Mouse (Mus musculus): ENCODE results near the gene D1Pas1. TPM values are rescaled to one million over a fixed set of nuclear protein-coding genes. Genes with fewer than 3 reads are reported as not detected.

D1Pas1 gene
- 0.09 and 0.11 TPM in 2 replicates for polyA plus RNA-seq (2015; fragmentation: Nextera tagmentation; extraction: Ambion mirVana)

DNA sequence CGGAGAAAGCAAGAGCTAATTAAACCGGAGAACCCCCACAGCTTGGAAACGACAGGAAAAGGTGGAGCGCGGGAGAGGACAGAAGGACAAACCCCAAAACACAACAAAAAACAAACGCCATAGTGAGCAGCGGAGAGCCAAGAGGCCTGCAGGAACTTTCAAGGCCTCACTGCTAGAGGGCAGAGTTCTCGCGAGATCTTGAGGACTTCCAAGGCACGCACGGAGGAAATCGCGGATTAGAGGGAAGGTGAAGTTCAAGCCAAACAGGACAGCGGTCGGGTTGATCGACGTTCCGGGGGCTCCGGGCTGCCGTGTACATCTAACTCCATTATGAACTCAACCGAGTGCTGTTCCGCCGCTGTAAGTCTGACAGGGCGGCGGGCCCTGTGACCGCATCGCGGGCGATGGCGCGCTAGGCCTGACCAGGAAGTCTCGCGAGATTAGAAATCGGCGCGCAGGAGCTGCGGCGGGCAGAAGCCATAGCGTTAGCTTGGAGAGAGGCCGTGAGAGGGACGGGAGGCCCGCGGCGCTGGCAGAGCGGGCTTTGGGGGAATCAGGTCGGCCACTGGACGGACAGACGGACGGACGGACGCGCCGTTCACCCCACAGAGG is at the start of gene D1Pas1:
Gene D1Pas1 (plus strand): TSS at position 216 of the 612 bp plus-strand sequence.
- Histone ChIP-seq H3K9ac (no peak within 1 kb of the TSS), H3K9me3 (peaks cover 30% of the 10 kb centered on the region), H3K36me3 (0 out of 2 replicates have a peak, but pooled peaks cover 3% of the 10 kb centered on the region), H3K4me2 (replicated peaks) (no peak within 1 kb of the TSS), H3K4me3 (no peak within 1 kb of the TSS), H3K4me1 (no peaks in the 10 kb centered on the region), H3K27ac (no peak within 1 kb of the TSS), H3K27me3 (no peaks in the 10 kb centered on the region)
- WGBS = 80% methylated on average over 53 of the region's 53 CpGs
- no peak for ATAC-seq (ENCODE audit: low FRiP score, low read depth)

DNA sequence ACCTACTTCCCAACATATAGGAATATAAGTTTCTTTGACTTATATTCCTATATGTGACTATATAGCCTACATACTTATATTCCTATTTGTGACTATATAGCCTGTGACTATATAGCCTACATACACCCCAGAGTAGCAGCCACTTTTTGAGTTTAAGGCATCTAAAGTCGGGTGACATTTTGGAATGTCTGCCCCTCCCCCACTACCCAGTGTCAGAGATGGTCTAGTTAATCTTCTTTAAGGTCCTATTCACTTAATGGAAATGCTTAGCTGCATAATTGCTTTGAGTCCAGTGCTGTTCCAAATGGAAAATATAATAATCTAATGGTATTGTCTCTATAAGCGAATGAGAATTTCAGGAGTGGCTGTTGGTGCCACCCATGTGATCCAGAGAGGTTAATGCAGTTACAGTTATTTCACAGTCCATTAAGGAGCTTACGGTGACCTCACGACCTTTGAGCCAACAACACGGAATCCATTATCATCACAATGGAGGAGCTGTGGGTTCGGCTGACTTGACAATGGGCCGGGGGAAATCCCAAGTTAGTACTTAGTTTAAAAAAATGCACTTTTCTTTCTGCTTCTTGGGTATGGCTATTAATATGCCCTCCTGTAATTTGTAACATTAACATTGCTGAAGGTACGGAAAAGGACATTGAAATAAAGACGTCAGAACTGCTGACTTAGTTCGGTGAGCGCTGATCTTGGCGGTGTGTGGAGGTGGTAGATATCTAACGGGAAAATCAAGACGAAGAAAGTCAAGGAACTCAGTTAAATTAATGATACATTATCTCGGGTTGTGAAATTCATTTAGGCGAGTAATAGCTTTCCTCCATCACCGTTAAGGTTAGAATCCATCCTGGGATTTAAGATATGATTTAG is 44.5 kb upstream of the D1Pas1 start:
- H3K4me1 ChIP-seq = peaks cover 11% of the 10 kb centered on the region
- ATAC-seq (ENCODE audit: low FRiP score, low read depth) = no peak
- no peaks in the 10 kb centered on the region for H3K27me3 ChIP-seq
- H3K27ac ChIP-seq = no peak overlapping the region
- no peak overlapping the region for H3K4me3 ChIP-seq
- H3K9me3 ChIP-seq = no peaks in the 10 kb centered on the region
- H3K9ac ChIP-seq = no peak overlapping the region
- H3K36me3 ChIP-seq = no peaks in the 10 kb centered on the region
- no peak overlapping the region for H3K4me2 ChIP-seq (replicated peaks)
- 46% methylated on average over 17 of the region's 17 CpGs for WGBS

DNA sequence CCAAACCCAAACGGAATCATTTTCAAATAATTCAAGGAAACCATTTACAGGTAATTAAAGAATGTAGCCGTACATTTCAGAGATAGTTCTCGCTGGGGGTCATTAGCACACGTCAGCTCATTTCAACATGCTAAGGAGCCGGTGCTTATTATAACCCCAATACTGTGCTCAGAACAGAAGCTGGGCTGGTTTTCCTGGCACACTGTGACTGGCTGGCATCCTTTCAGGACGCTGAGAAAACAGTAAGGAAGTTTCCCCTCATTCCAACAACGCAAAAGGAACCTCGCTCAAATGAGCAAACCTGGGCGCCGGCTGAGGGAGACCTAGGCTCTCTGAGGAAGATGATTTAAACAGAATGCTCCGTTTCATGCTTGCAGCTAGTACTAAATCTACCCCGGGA is 43.2 kb upstream of the D1Pas1 start:
- H3K9me3 ChIP-seq = no peaks in the 10 kb centered on the region
- H3K27ac ChIP-seq = no peak overlapping the region
- no peak overlapping the region for H3K4me2 ChIP-seq (replicated peaks)
- H3K4me1 ChIP-seq = peaks cover 11% of the 10 kb centered on the region
- H3K36me3 ChIP-seq = no peaks in the 10 kb centered on the region
- H3K4me3 ChIP-seq = no peak overlapping the region
- no peak overlapping the region for H3K9ac ChIP-seq
- no peaks in the 10 kb centered on the region for H3K27me3 ChIP-seq
- 54% methylated on average over 12 of the region's 12 CpGs for WGBS
- ATAC-seq (ENCODE audit: low FRiP score, low read depth) = no peak

DNA sequence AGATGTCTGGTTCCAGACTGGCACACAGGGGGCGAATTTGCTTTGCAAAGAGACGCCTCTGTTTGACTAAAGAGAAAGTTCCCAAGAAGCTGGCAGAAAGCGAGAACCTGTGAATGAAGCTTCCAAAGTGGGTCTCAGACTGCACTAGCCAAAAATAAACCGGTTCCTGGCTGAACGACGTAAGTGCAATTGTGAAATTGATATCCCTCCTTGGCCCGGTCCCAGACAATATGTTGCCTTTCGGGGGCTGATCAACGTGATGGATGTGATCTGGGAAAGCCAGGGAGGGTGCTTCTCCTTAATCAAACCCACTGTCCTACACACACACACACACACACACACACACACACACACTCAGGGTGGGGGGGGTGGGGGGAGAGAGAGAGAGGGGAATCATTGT is 41.8 kb upstream of the D1Pas1 start:
- Histone ChIP-seq H3K4me1 (peaks cover 11% of the 10 kb centered on the region), H3K27me3 (no peaks in the 10 kb centered on the region), H3K36me3 (no peaks in the 10 kb centered on the region), H3K27ac (no peak overlapping the region), H3K4me3 (no peak overlapping the region), H3K9ac (no peak overlapping the region), H3K4me2 (replicated peaks) (no peak overlapping the region), H3K9me3 (no peaks in the 10 kb centered on the region)
- 46% methylated on average over 9 of the region's 9 CpGs for whole genome bisulfite sequencing
- no peak for ATAC-seq (ENCODE audit: low FRiP score, low read depth)

DNA sequence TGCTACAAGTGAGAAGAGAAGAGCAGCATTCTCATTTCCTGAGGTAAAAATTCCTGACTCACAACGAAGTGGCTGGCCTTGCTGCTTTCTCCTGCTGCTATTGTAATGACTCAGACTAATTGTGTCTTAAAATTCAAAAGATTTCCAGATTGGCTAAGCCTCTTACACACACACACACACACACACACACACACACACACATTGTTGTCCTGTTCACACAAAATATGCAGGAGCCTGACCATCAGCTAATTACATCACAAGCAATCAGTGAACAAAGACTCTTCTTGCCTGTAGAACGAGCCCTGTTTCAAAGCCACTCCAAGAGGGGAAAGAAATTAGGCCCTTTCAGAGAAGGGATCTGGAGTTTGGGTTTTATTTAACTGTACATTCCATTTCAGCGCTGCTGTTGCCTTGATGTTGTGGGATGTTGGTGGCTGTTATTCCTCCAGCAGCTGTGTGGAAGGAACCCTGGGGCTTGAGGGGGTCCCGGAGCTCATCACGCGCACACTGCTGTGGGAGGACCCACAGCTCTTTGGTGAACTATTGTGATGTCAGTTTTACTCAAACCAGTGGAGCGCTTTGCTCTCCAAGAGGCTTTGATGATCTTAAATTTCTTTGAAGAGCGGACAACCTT is 40.8 kb upstream of the D1Pas1 start:
- Histone ChIP-seq H3K27me3 (no peaks in the 10 kb centered on the region), H3K36me3 (no peaks in the 10 kb centered on the region), H3K27ac (peak overlapping the region; percentile 22; the same call in 1 of the 2 replicates), H3K4me2 (replicated peaks) (no peak overlapping the region), H3K9me3 (no peaks in the 10 kb centered on the region), H3K9ac (no peak overlapping the region), H3K4me3 (no peak overlapping the region), H3K4me1 (peaks cover 11% of the 10 kb centered on the region)
- ATAC-seq (ENCODE audit: low FRiP score, low read depth) = no peak
- 51% methylated on average over 8 of the region's 8 CpGs for WGBS

DNA sequence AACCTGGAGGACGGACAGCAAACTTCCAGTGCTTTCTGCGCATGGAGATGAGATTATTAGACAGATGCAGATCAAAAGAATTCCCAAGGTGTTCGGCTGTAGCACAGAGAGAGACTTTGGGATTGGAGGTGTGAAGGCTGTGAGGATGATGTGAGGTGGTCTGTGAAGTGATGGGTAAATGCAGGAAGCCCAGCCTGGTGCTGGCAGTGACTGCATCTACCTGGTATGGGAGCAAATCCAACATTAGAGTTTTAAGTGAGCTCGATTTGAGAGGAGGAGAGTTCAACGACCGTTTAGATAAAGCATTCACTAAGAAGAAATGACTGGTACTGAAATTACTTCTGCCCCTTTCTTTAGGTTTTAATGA is 40.3 kb upstream of the D1Pas1 start:
- H3K4me2 ChIP-seq (replicated peaks) = no peak overlapping the region
- no peak overlapping the region for H3K9ac ChIP-seq
- H3K27me3 ChIP-seq = no peaks in the 10 kb centered on the region
- ATAC-seq (ENCODE audit: low FRiP score, low read depth) = no peak
- peaks cover 11% of the 10 kb centered on the region for H3K4me1 ChIP-seq
- no peaks in the 10 kb centered on the region for H3K36me3 ChIP-seq
- H3K9me3 ChIP-seq = no peaks in the 10 kb centered on the region
- H3K27ac ChIP-seq = no peak overlapping the region
- WGBS = 70% methylated on average over 6 of the region's 6 CpGs
- no peak overlapping the region for H3K4me3 ChIP-seq

DNA sequence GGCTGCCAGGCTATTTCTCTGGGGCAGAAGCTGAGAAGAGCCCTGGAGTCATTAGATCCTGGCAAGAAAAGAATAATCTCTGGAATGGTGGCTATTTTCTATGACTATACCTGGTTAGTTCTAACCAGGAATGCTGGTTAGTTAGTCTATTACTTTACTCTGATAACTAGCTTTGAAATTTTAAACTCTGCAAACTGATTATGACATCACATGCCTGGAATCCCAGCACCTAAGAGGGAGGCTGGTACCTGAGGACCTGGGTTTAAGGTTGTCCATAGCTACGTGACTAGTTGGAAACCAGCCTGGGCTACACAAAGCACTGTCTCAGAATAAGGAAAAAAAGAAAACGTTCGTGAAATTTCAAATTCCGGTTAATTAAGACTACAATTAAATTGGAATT is 39.7 kb upstream of the D1Pas1 start:
- H3K4me3 ChIP-seq = no peak overlapping the region
- WGBS = 82% methylated on average over 4 of the region's 4 CpGs
- no peaks in the 10 kb centered on the region for H3K27me3 ChIP-seq
- no peak overlapping the region for H3K4me2 ChIP-seq (replicated peaks)
- H3K9ac ChIP-seq = no peak overlapping the region
- no peak for ATAC-seq (ENCODE audit: low FRiP score, low read depth)
- no peak overlapping the region for H3K27ac ChIP-seq
- peaks cover 11% of the 10 kb centered on the region for H3K4me1 ChIP-seq
- H3K36me3 ChIP-seq = no peaks in the 10 kb centered on the region
- no peaks in the 10 kb centered on the region for H3K9me3 ChIP-seq

DNA sequence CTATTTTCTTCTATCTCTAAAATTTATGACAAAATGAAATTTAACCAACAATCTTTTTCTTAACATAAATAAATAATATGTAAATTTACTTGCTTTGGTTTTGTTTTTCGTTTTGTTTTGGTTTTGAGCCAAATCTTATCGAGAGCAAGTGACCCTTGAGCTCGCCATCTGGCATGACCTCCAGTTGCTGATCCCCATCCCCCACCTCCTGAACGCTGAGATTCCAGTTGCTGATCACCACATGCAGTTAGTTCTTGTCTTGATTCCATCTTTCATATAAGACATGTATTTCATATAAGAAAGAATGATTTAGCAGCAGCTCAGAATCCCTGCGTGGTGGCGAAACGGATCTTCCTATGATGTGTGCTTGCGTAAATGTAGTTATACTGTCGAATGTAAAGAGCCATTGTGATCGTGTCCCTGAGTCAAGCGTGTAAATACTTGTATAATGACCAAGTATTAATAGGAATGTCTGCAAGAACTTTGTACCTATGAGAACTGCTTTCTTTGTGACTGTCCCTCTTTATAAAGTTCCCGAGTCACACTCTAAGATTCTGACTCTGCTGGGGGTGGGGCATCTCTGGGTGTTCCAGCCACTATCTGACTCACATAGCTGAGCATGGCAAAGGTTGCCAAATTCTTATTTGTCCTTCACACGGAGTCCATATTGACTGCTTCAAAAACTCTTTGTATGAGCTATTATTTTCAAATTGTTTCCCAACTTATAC is 36.9 kb upstream of the D1Pas1 start:
- peaks cover 10% of the 10 kb centered on the region for H3K4me1 ChIP-seq
- no peak for ATAC-seq (ENCODE audit: low FRiP score, low read depth)
- no peak overlapping the region for H3K4me3 ChIP-seq
- no peak overlapping the region for H3K4me2 ChIP-seq (replicated peaks)
- no peaks in the 10 kb centered on the region for H3K27me3 ChIP-seq
- H3K9ac ChIP-seq = no peak overlapping the region
- WGBS = 81% methylated on average over 13 of the region's 13 CpGs
- H3K9me3 ChIP-seq = no peaks in the 10 kb centered on the region
- no peaks in the 10 kb centered on the region for H3K36me3 ChIP-seq
- H3K27ac ChIP-seq = no peak overlapping the region

DNA sequence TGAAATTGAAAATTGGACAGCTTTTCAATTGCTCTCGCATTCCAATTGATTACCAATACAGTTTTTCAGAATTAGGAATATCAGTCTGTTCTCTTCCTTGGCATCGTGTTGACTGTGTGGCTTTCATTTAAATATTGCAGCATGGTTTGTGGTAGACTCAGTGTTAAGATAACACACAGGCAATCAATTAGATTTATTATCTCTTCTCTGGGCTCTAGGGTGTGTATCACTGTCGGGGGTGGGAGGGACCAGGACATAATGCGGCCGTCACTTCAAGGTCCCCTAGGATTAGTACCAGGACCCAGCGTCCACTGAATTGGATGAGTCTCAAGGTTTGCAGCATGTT is 36.4 kb upstream of the D1Pas1 start:
- H3K36me3 ChIP-seq = no peaks in the 10 kb centered on the region
- H3K9ac ChIP-seq = no peak overlapping the region
- H3K4me1 ChIP-seq = peaks cover 5% of the 10 kb centered on the region
- ATAC-seq (ENCODE audit: low FRiP score, low read depth) = no peak
- H3K27ac ChIP-seq = no peak overlapping the region
- no peak overlapping the region for H3K4me2 ChIP-seq (replicated peaks)
- whole genome bisulfite sequencing = 85% methylated on average over 6 of the region's 6 CpGs
- no peaks in the 10 kb centered on the region for H3K9me3 ChIP-seq
- no peaks in the 10 kb centered on the region for H3K27me3 ChIP-seq
- H3K4me3 ChIP-seq = no peak overlapping the region

DNA sequence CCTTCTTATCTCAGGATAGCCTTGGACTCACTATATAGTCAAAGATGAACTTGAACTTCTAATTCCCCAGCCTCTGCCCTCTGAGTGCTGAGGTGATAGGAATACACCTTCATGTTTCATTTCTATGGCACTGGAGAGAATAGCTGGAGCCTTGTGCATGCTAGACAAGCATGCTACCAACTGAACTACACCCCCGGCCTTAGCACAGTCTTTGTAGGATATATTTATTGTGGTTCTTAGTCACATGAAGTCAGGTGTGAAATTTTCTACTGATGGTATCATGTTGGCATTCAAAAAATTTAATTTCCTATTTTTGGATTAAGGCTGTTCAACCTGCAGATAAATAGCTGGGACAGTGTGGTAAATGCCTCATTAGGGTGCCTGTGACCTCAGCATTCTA is 33.0 kb upstream of the D1Pas1 start:
- 97% methylated on average over 1 of the region's 1 CpGs for WGBS
- no peak overlapping the region for H3K4me2 ChIP-seq (replicated peaks)
- no peak for ATAC-seq (ENCODE audit: low FRiP score, low read depth)

DNA sequence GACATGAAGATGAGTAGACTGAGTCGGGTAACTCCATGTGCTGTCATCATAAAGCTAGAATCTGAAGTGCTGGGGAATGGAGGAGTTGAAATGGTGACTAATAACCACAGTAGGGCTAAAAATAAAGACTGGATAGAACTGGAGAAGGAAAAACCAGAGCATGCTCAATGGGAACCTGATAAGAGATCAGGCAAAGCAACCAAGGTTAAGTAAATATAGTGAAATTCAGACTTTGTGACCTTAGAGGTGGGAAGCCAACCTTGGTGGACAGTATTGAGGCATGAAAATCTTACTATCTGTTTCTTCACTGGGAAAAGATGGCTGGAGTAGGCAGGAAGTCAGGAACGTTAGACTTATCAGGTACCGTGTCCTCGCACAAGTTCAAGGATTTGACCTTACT is 14.8 kb upstream of the D1Pas1 start:
- ATAC-seq (ENCODE audit: low FRiP score, low read depth) = no peak
- no peaks in the 10 kb centered on the region for H3K27me3 ChIP-seq
- no peaks in the 10 kb centered on the region for H3K4me1 ChIP-seq
- H3K27ac ChIP-seq = no peak overlapping the region
- no peaks in the 10 kb centered on the region for H3K36me3 ChIP-seq
- H3K4me2 ChIP-seq (replicated peaks) = no peak overlapping the region
- no peaks in the 10 kb centered on the region for H3K9me3 ChIP-seq
- WGBS = 88% methylated on average over 4 of the region's 4 CpGs
- H3K4me3 ChIP-seq = no peak overlapping the region
- no peak overlapping the region for H3K9ac ChIP-seq

More for the DNA sequence above, 33.0 kb upstream of the D1Pas1 start:
- Histone ChIP-seq H3K4me3 (no peak overlapping the region), H3K36me3 (no peaks in the 10 kb centered on the region), H3K27ac (no peak overlapping the region), H3K4me1 (no peaks in the 10 kb centered on the region), H3K9me3 (no peaks in the 10 kb centered on the region), H3K9ac (no peak overlapping the region), H3K27me3 (no peaks in the 10 kb centered on the region)

DNA sequence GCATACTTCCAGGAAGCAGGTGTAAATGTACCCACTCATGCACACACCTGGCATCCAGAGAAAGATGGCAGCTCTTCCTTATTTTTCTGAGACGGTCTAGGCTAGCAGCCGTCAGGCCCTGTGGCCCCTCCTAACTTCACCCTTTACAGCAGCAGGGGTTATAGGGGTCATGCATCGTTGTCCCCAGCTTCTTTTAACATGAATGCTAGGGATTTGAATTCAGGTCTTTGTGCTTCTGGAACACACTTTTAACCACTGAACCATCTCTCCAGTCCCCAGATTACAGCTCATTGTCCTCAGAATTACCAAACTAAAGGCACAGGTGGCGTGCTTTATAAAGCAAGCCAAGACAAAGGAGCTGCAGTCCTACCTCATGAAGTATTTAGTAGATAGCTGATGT is 12.6 kb upstream of the D1Pas1 start:
- Histone ChIP-seq H3K27me3 (no peaks in the 10 kb centered on the region), H3K4me3 (no peak overlapping the region), H3K9ac (no peak overlapping the region), H3K4me1 (no peaks in the 10 kb centered on the region), H3K9me3 (no peaks in the 10 kb centered on the region), H3K4me2 (replicated peaks) (no peak overlapping the region), H3K27ac (no peak overlapping the region), H3K36me3 (no peaks in the 10 kb centered on the region)
- 80% methylated on average over 4 of the region's 4 CpGs for WGBS
- no peak for ATAC-seq (ENCODE audit: low FRiP score, low read depth)
